Comparison of ENCODE assay signal across 9 mouse cellular contexts in the genomic region with DNA sequence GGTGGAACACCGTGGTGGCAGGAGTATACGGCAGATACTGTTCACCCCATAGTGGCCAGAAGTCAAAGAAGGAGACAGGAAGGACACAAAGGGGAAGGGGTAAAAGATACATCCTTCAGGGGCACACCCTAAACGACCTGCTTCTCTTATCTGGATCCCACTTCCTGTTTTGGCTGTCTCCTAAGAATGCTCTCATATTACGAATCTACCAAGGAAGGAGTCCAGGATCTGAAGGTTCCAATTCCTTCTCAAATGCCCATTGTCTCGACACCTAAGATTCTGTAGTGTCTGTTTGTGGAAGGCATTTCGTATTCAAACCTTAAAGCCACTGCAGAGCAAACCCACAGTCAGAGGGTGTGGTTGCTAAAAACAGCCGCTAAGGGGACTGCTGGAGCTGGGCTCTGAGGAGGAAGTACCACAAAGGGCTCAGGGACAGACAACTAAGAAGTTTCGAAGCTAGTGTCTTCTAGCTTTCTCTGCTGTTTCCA. TPM values are rescaled to one million over a fixed set of nuclear protein-coding genes. Genes with fewer than 3 reads are reported as not detected.
DNase-seq lines count a peak whose midpoint lies in the region; ATAC-seq and TF ChIP-seq lines count a peak whose summit lies in the region.
"Had no signal": no experiment of that assay in that cellular context is flagged by ENCODE, and none has a peak within 500 bp of the region (broad histone marks: within the 10 kb centered on the region; RNA-seq: fewer than 3 reads in every experiment).

No protein-coding gene starts in this region.

- peak; percentile 70 for TF ChIP-seq CTCF in liver, embryonic 14.5 days (IDR thresholded peaks at IDR 0.05; ENCODE audit: low read depth)

- no peak for ATAC-seq in embryonic facial prominence, embryonic 14.5 days (ENCODE audit: low read depth)
- no peak for ATAC-seq in liver, embryonic 14.5 days (ENCODE audit: insufficient read depth)
- no peak for ATAC-seq in cerebellum, adult (ENCODE audit: insufficient number of reproducible peaks, low FRiP score, low TSS enrichment)
- ATAC-seq in forebrain, embryonic 14.5 days: no peak

- H3K27ac ChIP-seq in embryonic facial prominence, embryonic 14.5 days (replicated peaks; ENCODE audit: low read depth, low read length): no peak overlapping the region
- peak overlapping the region; percentile 49 for H3K27ac ChIP-seq in liver, embryonic 14.5 days
- H3K27ac ChIP-seq in forebrain, embryonic 14.5 days (ENCODE audit: low read depth, low read length): no peak overlapping the region
- H3K27ac ChIP-seq: limb, embryonic 12.5 days had no signal

- WGBS in embryonic facial prominence, embryonic 14.5 days: 28% methylated on average over 8 of the region's 8 CpGs
- 5% methylated on average over 8 of the region's 8 CpGs for WGBS in liver, embryonic 14.5 days (ENCODE audit: insufficient replicate concordance)
- WGBS in forebrain, embryonic 14.5 days: 57% methylated on average over 8 of the region's 8 CpGs

- no peak overlapping the region for H3K4me3 ChIP-seq in embryonic facial prominence, embryonic 14.5 days (ENCODE audit: low read depth, low read length)
- H3K4me3 ChIP-seq in liver, embryonic 14.5 days (ENCODE audit: insufficient read depth in 1 of 2, low read depth in 2 of 2, low read length in 2 of 2): peak overlapping the region; percentile 37 to 44
- H3K4me3 ChIP-seq in forebrain, embryonic 14.5 days (ENCODE audit: low read depth, low read length): no peak overlapping the region
- H3K4me3 ChIP-seq: limb, embryonic 12.5 days had no signal

- H3K36me3 ChIP-seq in embryonic facial prominence, embryonic 14.5 days (ENCODE audit: control insufficient read depth, insufficient read depth, low read length): no peaks in the 10 kb centered on the region
- H3K36me3 ChIP-seq in liver, embryonic 14.5 days (replicated peaks; ENCODE audit: control insufficient read depth, insufficient read depth, low read depth): no peaks in the 10 kb centered on the region
- no peaks in the 10 kb centered on the region for H3K36me3 ChIP-seq in forebrain, embryonic 14.5 days (ENCODE audit: control insufficient read depth, insufficient read depth, low read length)
- H3K36me3 ChIP-seq: limb, embryonic 12.5 days had no signal

- no peak overlapping the region for H3K4me2 ChIP-seq in embryonic facial prominence, embryonic 14.5 days (ENCODE audit: low read depth, low read length)
- H3K4me2 ChIP-seq in liver, embryonic 14.5 days (ENCODE audit: low read depth): peak overlapping the region; percentile 75
- no peak overlapping the region for H3K4me2 ChIP-seq in forebrain, embryonic 14.5 days (ENCODE audit: low read length)
- H3K4me2 ChIP-seq: limb, embryonic 12.5 days had no signal

- H3K9ac ChIP-seq in embryonic facial prominence, embryonic 14.5 days (ENCODE audit: low read depth, low read length): no peak overlapping the region
- peak overlapping the region; percentile 58 for H3K9ac ChIP-seq in liver, embryonic 14.5 days (replicated peaks)
- H3K9ac ChIP-seq in forebrain, embryonic 14.5 days (ENCODE audit: low read length): no peak overlapping the region
- H3K9ac ChIP-seq: limb, embryonic 12.5 days had no signal

- H3K4me1 ChIP-seq in embryonic facial prominence, embryonic 14.5 days (ENCODE audit: control insufficient read depth, insufficient read depth, low read length): peaks cover 6% of the 10 kb centered on the region; the same call in 1 of the 2 replicates
- H3K4me1 ChIP-seq in liver, embryonic 14.5 days (replicated peaks; ENCODE audit: control insufficient read depth in 2 of 2, insufficient read depth in 2 of 2, low read length in 1 of 2): peaks cover 30 to 55% of the 10 kb centered on the region in 2 experiments
- no peaks in the 10 kb centered on the region for H3K4me1 ChIP-seq in forebrain, embryonic 14.5 days (ENCODE audit: control insufficient read depth, insufficient read depth, low read length)

- peak; percentile 22 for DNase-seq in kidney, adult 9 months
- DNase-seq in kidney, adult 8-10 months: no peak
- DNase-seq in embryonic facial prominence, embryonic 14.5 days (ENCODE audit: low spot score): peak; percentile 32
- peak in 2 of 3 experiments; percentile 49 for DNase-seq in liver, embryonic 14.5 days (ENCODE audit: low read depth in 3 of 3, low spot score in 3 of 3)
- DNase-seq in spleen, adult 18-20 months: peak; percentile 57 to 61
- no peak for DNase-seq in frontal cortex, postnatal 14 days (ENCODE audit: low spot score in 2 of 2)
- DNase-seq in forebrain, embryonic 14.5 days (ENCODE audit: low spot score): no peak

- peaks cover 2% of the 10 kb centered on the region for H3K27me3 ChIP-seq in embryonic facial prominence, embryonic 14.5 days (replicated peaks; ENCODE audit: control insufficient read depth, insufficient read depth, low read length)
- H3K27me3 ChIP-seq in liver, embryonic 14.5 days (ENCODE audit: control insufficient read depth, insufficient read depth, low read length): no peaks in the 10 kb centered on the region
- H3K27me3 ChIP-seq in forebrain, embryonic 14.5 days (replicated peaks; ENCODE audit: control insufficient read depth, insufficient read depth, low read length): no peaks in the 10 kb centered on the region

- TF ChIP-seq EP300 in liver, embryonic 14.5 days (IDR thresholded peaks at IDR 0.05; ENCODE audit: low read depth): peak; percentile 32; the same call in 1 of the 2 replicates

- H3K9me3 ChIP-seq in embryonic facial prominence, embryonic 14.5 days (ENCODE audit: control insufficient read depth, low read length): no peaks in the 10 kb centered on the region
- H3K9me3 ChIP-seq in liver, embryonic 14.5 days (ENCODE audit: control insufficient read depth, low read length): no peaks in the 10 kb centered on the region
- H3K9me3 ChIP-seq in forebrain, embryonic 14.5 days (replicated peaks; ENCODE audit: control insufficient read depth, low read length): no peaks in the 10 kb centered on the region

RNA-seq across cellular contexts. Expression of a gene that starts 39.7 kb away (rescaled TPM):
- 4.7 and 5.0 TPM in 2 replicates for polyA plus RNA-seq in embryonic facial prominence, embryonic 14.5 days (2014; fragmentation: Nextera tagmentation; extraction: Ambion mirVana)
- polyA plus RNA-seq in liver, embryonic 14.5 days (2012; rRNA removed): 0.70 and 1.4 TPM in 2 replicates
- 2.0 and 2.4 TPM in 2 replicates for polyA plus RNA-seq in liver, embryonic 14.5 days (2014; fragmentation: Nextera tagmentation; extraction: Ambion mirVana)
- 1.0 and 1.1 TPM in 2 replicates for polyA plus RNA-seq in forebrain, embryonic 14.5 days (2014; fragmentation: Nextera tagmentation; extraction: Ambion mirVana)

RNA-seq across cellular contexts. Expression of a gene that starts 49.4 kb away (rescaled TPM):
- polyA plus RNA-seq in embryonic facial prominence, embryonic 14.5 days (2014; fragmentation: Nextera tagmentation; extraction: Ambion mirVana): not detected in 2 replicates
- 0.04 TPM in 1 of 2 replicates, not detected in the other for polyA plus RNA-seq in liver, embryonic 14.5 days (2012; rRNA removed)
- not detected in 2 replicates for polyA plus RNA-seq in liver, embryonic 14.5 days (2014; fragmentation: Nextera tagmentation; extraction: Ambion mirVana)
- polyA plus RNA-seq in forebrain, embryonic 14.5 days (2014; fragmentation: Nextera tagmentation; extraction: Ambion mirVana): not detected in 2 replicates
- polyA plus RNA-seq: limb, embryonic 12.5 days had no signal

Comparison
In these comparisons a context has a peak if more than half of its experiments do, and no peak if none do; other contexts are left out.
1. DNase-seq: peak in kidney, adult 9 months (single experiment), embryonic facial prominence, embryonic 14.5 days (single experiment), liver, embryonic 14.5 days (2 of 3) and spleen, adult 18-20 months (2 of 2); none in kidney, adult 8-10 months (0 of 2), frontal cortex, postnatal 14 days (0 of 2) and forebrain, embryonic 14.5 days (single experiment).
2. H3K4me3 ChIP-seq: peak in liver, embryonic 14.5 days (2 of 2); none in embryonic facial prominence, embryonic 14.5 days (single experiment) and forebrain, embryonic 14.5 days (single experiment).